Mouse (Mus musculus) forebrain, embryonic 15.5 days (tissue): ENCODE data around the gene Stard3. TPM values are rescaled to one million over a fixed set of nuclear protein-coding genes. Genes with fewer than 3 reads are reported as not detected.

ENCODE experiments used
- ATAC-seq: fragments of 200-750 bp; cut with Nextera tagmentation; replicated peaks from 2 replicates; pipeline ENCODE4 v1.8.0; 2017; ENCODE audit warnings: mild to moderate bottlenecking, moderate TSS enrichment, moderate library complexity
- H3K27ac ChIP-seq: fragments of 300-500 bp; sonication (generic); replicated peaks from 2 replicates; pipeline ENCODE4 v1.5.1; 2015; ENCODE audit warnings: mild to moderate bottlenecking, inconsistent platforms
- H3K27me3 ChIP-seq: fragments of 300-500 bp; sonication (generic); 2 replicates; pipeline ENCODE4 v1.6.1; 2015; ENCODE audit warnings: inconsistent platforms
- H3K36me3 ChIP-seq: fragments of 300-500 bp; sonication (generic); 2 replicates; pipeline ENCODE4 v1.6.1; 2015; ENCODE audit warnings: mild to moderate bottlenecking, inconsistent platforms
- H3K4me1 ChIP-seq: fragments of 300-500 bp; sonication (generic); 2 replicates; pipeline ENCODE4 v1.6.1; 2015; ENCODE audit warnings: inconsistent platforms
- H3K4me2 ChIP-seq: fragments of 300-500 bp; sonication (generic); replicated peaks from 2 replicates; pipeline ENCODE4 v1.6.1; 2015; ENCODE audit warnings: mild to moderate bottlenecking, inconsistent platforms
- H3K4me3 ChIP-seq: fragments of 300-500 bp; sonication (generic); 2 replicates; pipeline ENCODE4 v1.5.1; 2015; ENCODE audit warnings: mild to moderate bottlenecking, inconsistent platforms
- H3K9ac ChIP-seq: fragments of 300-500 bp; sonication (generic); replicated peaks from 2 replicates; pipeline ENCODE4 v1.6.1; 2015; ENCODE audit warnings: mild to moderate bottlenecking, inconsistent platforms
- H3K9me3 ChIP-seq: fragments of 300-500 bp; sonication (generic); 2 replicates; pipeline ENCODE4 v1.6.1; 2016; ENCODE audit warnings: inconsistent platforms
- WGBS: fragments of 180-500 bp; shearing (Covaris S2); methylation state at CpG from one replicate; pipeline ENCODE4 v1.1.7; 2015; ENCODE audit warnings: mixed read lengths; 5-methylcytosine and 5-hydroxymethylcytosine counted together
- polyA plus RNA-seq: library from polyadenylated mRNA; unstranded; fragments of >200 nt; fragmentation: Nextera tagmentation; extraction: Ambion mirVana; gene quantifications from 2 replicates; pipeline ENCODE4 v1.2.1, GENCODE M21; 2015

The Stard3 gene
- polyA plus RNA-seq, 1 experiment from 2014 or later, result 53.2 TPM

DNA sequence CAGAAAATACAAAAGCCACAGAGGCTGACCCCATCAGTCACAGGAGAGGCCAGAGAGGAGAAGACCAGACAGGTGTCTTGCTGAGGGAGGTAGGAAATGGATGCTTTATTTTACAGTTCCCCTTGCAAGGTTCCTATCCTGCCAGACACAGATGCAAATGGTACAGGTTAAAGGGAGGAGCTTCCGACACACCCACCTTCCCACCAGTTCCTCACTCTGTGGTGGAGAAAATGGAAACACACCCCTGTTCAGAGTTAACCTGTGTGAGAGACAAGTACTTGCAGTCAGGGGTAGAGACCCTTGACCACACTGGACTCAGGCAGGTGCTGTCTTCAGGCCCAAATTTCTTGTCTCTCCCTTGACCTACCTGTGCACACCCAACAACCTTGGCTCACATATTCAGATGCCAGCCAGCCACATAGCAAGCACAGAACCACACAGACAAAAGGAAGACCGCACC is 27.4 kb upstream of the Stard3 start:
- 50% methylated on average over 2 of the region's 2 CpGs for WGBS
- H3K4me3 ChIP-seq, result no peak overlapping the region
- H3K4me1 ChIP-seq, result peaks cover 61% of the 10 kb centered on the region
- no peak for ATAC-seq
- no peaks in the 10 kb centered on the region for H3K36me3 ChIP-seq
- H3K27ac ChIP-seq, result peak overlapping the region; percentile 96
- H3K9ac ChIP-seq, result no peak overlapping the region
- 0 out of 2 replicates have a peak overlapping the region, but pooled peaks have one; percentile 34 for H3K4me2 ChIP-seq
- no peaks in the 10 kb centered on the region for H3K9me3 ChIP-seq
- H3K27me3 ChIP-seq, result peaks cover 64% of the 10 kb centered on the region

DNA sequence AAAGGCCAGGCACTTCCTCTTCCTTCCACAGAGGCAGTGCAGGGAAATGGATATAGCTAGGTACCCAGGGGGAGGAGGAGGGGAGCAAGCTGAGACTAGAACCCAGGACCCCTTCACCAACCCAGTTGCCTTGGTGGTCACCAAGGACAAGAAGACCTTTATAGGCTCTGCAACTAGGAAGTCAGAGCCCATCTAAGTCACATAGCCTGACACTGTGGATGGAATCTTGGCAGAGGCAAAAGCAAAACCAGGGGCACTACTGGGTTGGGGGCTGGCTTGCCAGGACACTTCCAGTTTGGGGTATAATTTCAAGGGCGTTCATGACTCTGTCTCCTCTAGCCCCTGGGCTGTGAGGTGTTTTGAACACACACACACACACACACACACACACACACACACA is 26.8 kb upstream of the Stard3 start:
- no peak overlapping the region for H3K9ac ChIP-seq
- H3K4me2 ChIP-seq, result no peak overlapping the region
- no peaks in the 10 kb centered on the region for H3K36me3 ChIP-seq
- H3K4me3 ChIP-seq, result no peak overlapping the region
- no peaks in the 10 kb centered on the region for H3K9me3 ChIP-seq
- peak overlapping the region; percentile 96 for H3K27ac ChIP-seq
- no peak for ATAC-seq
- peaks cover 65% of the 10 kb centered on the region for H3K27me3 ChIP-seq
- H3K4me1 ChIP-seq, result peaks cover 68% of the 10 kb centered on the region
- WGBS, result 45% methylated on average over 1 of the region's 1 CpGs

DNA sequence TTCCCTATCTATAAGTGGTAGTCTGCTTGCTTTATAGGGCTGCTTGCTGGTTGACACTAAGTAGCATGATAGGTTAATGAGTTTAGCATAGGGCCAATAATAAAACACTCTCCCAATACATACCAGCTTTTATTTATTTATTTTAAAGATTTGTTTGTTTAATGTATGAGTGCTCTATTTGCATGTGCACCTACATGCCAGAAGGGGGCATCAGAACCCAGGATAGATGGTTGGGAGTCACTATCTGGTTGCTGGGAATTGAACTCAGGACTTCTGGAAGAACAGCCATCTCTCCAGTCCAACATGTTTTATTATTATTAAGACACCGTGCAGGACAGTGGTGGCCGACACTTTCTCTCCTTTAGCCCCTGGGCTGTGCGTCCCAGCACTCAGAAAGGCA is 26.0 kb upstream of the Stard3 start:
- peaks cover 65% of the 10 kb centered on the region for H3K27me3 ChIP-seq
- no peak overlapping the region for H3K4me2 ChIP-seq
- H3K27ac ChIP-seq, result peak overlapping the region; percentile 95
- 89% methylated on average over 3 of the region's 3 CpGs for WGBS
- no peak overlapping the region for H3K4me3 ChIP-seq
- H3K4me1 ChIP-seq, result peaks cover 62% of the 10 kb centered on the region
- no peaks in the 10 kb centered on the region for H3K9me3 ChIP-seq
- ATAC-seq, result no peak
- H3K9ac ChIP-seq, result no peak overlapping the region
- H3K36me3 ChIP-seq, result no peaks in the 10 kb centered on the region

DNA sequence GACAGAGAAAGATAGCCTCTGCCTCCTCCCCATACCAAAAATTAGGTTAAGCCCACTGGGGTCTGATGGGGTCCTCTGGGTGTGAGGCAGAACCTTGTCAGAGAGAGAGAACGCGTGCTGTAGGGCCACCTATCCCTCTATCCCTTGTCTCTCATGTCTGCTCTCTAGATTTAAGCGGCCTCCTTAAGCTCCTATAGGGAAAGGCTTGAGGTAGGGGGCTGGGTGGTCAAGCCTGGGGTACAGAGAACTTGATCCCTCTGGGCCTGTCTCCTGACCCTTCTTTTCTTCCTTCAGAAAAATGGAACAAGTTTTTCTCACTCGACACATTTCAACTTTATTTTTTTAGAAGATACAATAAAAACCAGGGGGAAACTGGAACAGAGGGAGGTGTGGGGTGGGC is 25.3 kb upstream of the Stard3 start:
- Histone ChIP-seq H3K27ac (peak overlapping the region; percentile 95), H3K4me3 (no peak overlapping the region), H3K9me3 (no peaks in the 10 kb centered on the region), H3K36me3 (no peaks in the 10 kb centered on the region), H3K27me3 (peaks cover 63% of the 10 kb centered on the region), H3K4me1 (peaks cover 60% of the 10 kb centered on the region), H3K9ac (no peak overlapping the region), H3K4me2 (no peak overlapping the region)
- no peak for ATAC-seq
- WGBS, result 65% methylated on average over 4 of the region's 4 CpGs

DNA sequence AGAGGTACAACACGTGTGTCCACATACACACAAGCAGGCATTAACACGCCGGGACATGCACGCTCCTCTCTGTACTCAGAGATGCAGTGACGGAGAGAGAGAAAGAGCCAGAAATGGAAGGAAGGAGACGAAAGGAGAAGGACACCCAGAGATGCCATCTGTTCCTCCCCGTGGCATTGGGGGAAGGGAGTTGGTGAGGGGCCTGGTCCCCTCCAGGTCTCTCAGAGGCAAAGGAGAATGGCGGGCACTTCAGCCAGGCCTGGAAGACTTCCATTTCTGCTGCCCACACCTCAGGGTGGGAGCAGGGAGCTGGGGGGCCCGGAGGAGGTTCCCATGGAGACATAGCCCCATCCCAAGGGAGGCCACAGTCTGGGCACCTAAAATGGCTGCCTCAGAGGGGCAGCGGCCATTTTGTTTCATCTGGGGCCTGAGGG is 24.9 kb upstream of the Stard3 start:
- H3K27ac ChIP-seq, result peak overlapping the region; percentile 95
- H3K4me1 ChIP-seq, result peaks cover 60% of the 10 kb centered on the region
- H3K4me2 ChIP-seq, result peak overlapping the region; percentile 57; the same call in 1 of the 2 replicates
- WGBS, result 50% methylated on average over 10 of the region's 10 CpGs
- ATAC-seq, result no peak
- no peaks in the 10 kb centered on the region for H3K9me3 ChIP-seq
- peaks cover 61% of the 10 kb centered on the region for H3K27me3 ChIP-seq
- no peak overlapping the region for H3K9ac ChIP-seq
- no peak overlapping the region for H3K4me3 ChIP-seq
- H3K36me3 ChIP-seq, result no peaks in the 10 kb centered on the region

DNA sequence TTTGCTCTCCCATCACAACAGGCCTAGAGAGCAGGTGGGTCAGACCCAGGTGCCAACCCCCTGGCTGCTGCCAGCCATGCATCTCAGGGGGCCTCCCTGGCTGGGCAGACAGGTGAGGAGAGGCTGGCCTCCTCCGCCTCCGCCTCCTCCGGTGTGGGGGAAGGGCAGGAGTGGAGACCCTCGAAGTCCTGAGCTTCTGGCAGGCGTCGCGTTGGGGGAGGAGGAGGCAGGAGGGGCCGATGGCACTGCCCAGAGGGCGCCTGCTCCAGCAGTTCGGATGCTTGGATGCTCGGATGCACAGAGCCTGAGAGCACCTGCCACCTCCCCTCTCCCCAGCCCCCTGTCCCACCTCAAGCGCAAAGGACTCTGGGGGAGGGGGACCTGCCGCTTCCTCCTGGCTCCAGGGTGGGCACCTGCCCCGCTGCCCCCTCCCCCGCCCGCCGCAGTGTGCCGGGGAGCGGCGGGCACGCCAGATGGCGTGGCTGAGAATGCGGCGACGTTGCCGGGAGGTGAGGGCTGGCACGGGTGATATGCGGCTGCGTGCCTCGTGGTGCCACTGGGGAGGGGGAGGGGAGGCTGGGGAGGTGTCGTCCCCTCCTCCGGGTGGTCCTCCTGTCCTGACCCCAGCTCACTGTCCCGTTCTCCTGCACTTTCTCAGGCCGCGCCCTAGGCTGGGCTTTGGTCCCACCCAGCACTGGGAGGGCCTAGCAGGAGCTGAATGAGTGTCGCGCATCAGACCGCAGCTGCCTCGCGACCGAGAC is 24.0 kb upstream of the Stard3 start:
- H3K36me3 ChIP-seq, result no peaks in the 10 kb centered on the region
- peak overlapping the region; percentile 36; the same call in 1 of the 2 replicates for H3K9ac ChIP-seq
- H3K4me1 ChIP-seq, result peaks cover 64% of the 10 kb centered on the region
- H3K27ac ChIP-seq, result peak overlapping the region; percentile 95
- peaks cover 61% of the 10 kb centered on the region for H3K27me3 ChIP-seq
- WGBS, result under 1% methylated on average over 38 of the region's 41 CpGs
- peak; percentile 18 for ATAC-seq
- H3K4me3 ChIP-seq, result peak overlapping the region; percentile 32
- no peaks in the 10 kb centered on the region for H3K9me3 ChIP-seq
- peak overlapping the region; percentile 57 for H3K4me2 ChIP-seq

DNA sequence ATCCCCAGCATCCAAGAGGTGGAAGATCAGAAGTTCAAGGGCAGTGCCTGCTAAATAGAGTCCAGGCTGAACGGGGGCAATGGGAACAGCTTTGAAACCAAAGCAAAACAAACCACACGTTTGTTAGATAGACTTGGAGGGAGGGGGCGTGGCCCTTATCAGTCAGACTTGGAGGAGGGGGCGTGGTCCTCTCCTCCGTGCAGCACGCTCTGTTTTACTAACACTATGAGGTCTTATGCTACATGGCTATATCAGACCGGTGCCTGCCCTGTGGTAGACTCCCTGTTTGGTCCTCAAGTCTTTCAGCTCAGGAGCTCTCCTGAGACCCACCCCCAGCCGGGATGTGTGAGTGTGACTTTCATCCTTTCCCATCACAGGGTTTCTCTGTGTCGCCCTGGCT is 22.9 kb upstream of the Stard3 start:
- no peak overlapping the region for H3K4me3 ChIP-seq
- 5% methylated on average over 9 of the region's 9 CpGs for WGBS
- no peak for ATAC-seq
- peak overlapping the region; percentile 95 for H3K27ac ChIP-seq
- H3K9ac ChIP-seq, result no peak overlapping the region
- H3K9me3 ChIP-seq, result no peaks in the 10 kb centered on the region
- peaks cover 74% of the 10 kb centered on the region for H3K4me1 ChIP-seq
- H3K4me2 ChIP-seq, result no peak overlapping the region
- no peaks in the 10 kb centered on the region for H3K36me3 ChIP-seq
- H3K27me3 ChIP-seq, result peaks cover 56% of the 10 kb centered on the region

DNA sequence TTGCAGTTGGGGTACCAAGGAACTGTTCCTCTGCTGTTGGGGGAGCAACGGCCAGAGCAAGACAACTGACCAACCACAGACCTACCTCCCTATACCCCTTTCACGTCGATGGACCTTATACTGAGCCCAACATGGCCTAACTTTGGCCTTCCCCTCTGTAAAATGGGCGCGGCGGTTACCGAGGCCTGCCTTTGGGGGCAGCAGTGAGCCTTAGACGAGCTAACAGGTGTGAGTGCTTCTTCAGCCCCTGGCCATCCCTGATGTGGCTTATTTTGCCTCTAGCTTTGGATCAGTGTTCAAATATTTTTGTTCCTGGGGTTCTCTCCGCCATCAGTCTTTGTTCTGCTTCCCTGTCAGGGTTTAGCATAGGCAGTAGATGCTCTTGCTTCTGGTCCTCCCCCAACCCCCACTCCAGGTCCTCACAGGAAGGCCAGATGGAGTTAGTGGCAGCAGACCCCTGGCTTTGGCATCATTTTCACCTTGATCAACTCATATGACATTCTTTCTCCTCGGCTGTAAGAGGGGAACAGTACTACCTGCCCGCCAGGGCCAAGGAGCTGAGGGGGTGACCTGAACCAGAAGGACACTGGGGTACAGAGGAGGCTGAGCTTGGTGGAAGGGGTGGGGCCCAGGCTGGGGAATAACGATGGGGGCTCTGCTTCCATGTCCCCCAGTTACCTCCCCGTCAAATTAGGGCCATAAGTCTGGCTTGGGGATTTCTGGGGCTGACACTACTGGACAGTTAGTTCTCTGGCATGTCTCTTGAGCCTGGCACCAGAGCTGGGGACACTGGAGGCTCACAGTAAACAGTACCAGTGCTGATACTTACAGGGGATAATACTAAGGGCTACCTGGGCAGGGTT is 21.7 kb upstream of the Stard3 start:
- Histone ChIP-seq H3K9ac (no peak overlapping the region), H3K27ac (no peak overlapping the region), H3K27me3 (peaks cover 50% of the 10 kb centered on the region), H3K4me1 (peaks cover 70% of the 10 kb centered on the region), H3K4me2 (no peak overlapping the region), H3K9me3 (no peaks in the 10 kb centered on the region), H3K36me3 (no peaks in the 10 kb centered on the region), H3K4me3 (no peak overlapping the region)
- no peak for ATAC-seq
- WGBS, result 19% methylated on average over 13 of the region's 13 CpGs

DNA sequence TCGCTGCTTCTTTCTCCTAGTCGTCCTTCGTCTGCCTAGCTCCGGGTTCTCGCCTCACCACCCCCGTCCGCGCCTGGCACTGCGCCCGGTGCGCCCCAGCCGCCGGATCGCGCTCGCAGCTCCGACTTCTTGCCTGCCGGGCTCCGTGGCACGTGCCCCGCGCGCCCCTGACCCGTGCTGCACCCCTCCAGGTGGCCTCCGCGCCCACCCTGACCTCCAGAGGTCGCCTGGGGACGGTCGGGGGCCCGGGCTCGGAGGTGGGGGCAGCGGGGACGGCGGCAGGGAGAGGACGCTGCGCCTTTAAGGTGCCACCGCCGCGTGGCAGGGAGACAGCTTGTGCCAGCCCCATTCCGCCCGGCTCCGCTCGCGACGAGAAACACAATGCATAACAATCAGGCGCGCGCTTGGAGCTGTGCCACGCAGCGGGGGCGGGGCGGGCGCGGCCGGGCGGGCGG is 19.6 kb upstream of the Stard3 start:
- ATAC-seq, result peak; percentile 66
- H3K36me3 ChIP-seq, result no peaks in the 10 kb centered on the region
- peak overlapping the region; percentile 98 for H3K27ac ChIP-seq
- 2% methylated on average over 57 of the region's 57 CpGs for WGBS
- no peaks in the 10 kb centered on the region for H3K9me3 ChIP-seq
- H3K9ac ChIP-seq, result peak overlapping the region; percentile 72
- H3K27me3 ChIP-seq, result peaks cover 44% of the 10 kb centered on the region
- peaks cover 76% of the 10 kb centered on the region for H3K4me1 ChIP-seq
- peak overlapping the region; percentile 52 for H3K4me3 ChIP-seq
- H3K4me2 ChIP-seq, result peak overlapping the region; percentile 85

DNA sequence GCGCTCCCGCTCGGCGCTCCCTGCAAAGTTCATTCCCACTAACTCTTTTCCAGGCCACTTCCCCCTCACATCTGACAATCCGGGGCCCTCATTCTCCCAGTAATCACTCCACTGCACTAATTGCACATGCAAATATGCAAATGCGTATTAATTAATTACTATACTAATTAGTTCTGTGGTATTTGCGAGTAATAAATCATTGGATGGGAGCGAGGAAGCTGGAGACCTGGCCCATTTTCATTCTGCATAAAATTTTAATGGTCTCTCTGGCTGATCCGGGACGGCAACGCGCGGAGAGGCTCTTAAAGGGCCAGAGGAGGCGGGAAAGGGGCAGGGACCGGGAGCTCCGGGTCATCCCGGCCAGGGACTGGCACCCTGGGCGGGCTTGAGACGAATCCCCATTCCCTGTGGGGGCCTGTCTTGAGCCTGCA is 19.1 kb upstream of the Stard3 start:
- Histone ChIP-seq H3K27me3 (peaks cover 40% of the 10 kb centered on the region), H3K9ac (peak overlapping the region; percentile 72), H3K4me3 (peak overlapping the region; percentile 52), H3K4me2 (peak overlapping the region; percentile 85), H3K4me1 (peaks cover 70% of the 10 kb centered on the region), H3K27ac (peak overlapping the region; percentile 98), H3K9me3 (no peaks in the 10 kb centered on the region), H3K36me3 (no peaks in the 10 kb centered on the region)
- WGBS, result under 1% methylated on average over 19 of the region's 19 CpGs
- peak; percentile 17 for ATAC-seq

DNA sequence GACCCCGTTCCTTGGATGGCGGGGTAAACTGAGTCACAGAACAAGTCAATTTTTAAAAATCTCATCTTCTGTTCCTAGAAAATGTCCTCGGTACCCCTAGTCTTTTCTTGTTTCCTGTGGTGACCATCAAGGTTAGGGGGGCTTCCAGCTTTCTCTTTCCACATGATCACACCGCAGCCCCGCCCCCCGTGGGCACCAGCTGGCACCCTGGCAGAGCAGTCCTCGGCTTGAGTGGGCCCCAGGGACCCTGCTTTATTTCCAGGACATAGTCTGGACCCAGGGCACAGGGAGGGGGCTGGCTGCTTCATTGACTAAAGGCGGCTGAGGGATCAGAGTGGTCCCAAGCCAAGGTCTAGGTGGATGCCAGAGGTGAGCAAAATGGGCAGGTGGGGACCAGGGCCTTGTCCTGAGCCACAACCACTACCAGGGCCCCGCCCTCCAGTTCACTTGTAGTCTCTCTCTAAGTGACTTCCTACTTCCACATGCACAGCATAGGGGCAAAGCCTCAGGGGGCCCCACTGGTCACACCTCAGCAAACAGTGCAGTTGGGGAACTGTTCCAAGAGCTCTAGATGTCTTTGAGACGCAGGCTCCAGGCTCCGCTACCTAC is 18.4 kb upstream of the Stard3 start:
- peaks cover 63% of the 10 kb centered on the region for H3K4me1 ChIP-seq
- H3K9me3 ChIP-seq, result no peaks in the 10 kb centered on the region
- 9% methylated on average over 11 of the region's 11 CpGs for WGBS
- H3K4me2 ChIP-seq, result peak overlapping the region; percentile 85
- peak overlapping the region; percentile 72 for H3K9ac ChIP-seq
- H3K36me3 ChIP-seq, result no peaks in the 10 kb centered on the region
- H3K4me3 ChIP-seq, result peak overlapping the region; percentile 52
- H3K27me3 ChIP-seq, result peaks cover 33% of the 10 kb centered on the region
- peak overlapping the region; percentile 98 for H3K27ac ChIP-seq
- no peak for ATAC-seq
